Mouse (Mus musculus): ENCODE data around the gene Sirt7. TPM values are rescaled to one million over a fixed set of nuclear protein-coding genes. Genes with fewer than 3 reads are reported as not detected.

Gene Sirt7
- total RNA-seq, 2 experiments from 2014 or later: 37.8 to 43.3 TPM

DNA sequence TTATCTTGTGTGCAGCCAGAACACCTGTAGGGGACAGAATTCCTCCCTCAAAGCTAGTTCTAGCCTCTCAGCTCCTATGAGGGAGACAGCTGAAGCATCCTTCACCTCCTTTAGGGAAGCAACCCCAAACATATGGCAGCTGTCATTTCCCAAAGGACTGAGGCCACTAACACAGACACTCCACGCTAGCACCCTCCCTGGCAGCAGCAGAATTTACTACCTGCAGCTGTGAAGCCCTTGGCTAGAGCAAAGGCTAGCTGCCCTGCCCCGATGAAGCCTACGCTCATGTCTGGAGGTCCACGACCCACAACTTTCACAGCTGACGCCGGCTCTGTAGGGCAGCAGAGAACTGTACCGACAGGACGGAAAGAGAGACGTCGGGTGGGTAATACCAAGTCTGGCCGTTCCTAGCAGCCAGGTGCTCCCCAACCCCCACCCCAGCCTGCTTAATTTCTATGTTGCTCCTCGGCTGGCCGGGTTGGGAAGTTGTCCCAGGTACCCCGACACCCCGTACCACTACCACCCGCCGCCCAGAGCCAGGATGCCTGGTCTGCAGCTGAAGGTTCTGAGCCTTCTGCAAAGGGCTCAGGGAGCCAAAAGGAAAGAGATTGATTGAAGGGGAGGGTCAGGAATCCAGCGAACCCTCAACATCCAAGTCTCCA, 18.0 kb upstream of the Sirt7 start:
- DNase-seq (ENCODE audit: low spot score in 2 of 2): no peak
- intact Hi-C loops (cut with DNase I): no loop called here

DNA sequence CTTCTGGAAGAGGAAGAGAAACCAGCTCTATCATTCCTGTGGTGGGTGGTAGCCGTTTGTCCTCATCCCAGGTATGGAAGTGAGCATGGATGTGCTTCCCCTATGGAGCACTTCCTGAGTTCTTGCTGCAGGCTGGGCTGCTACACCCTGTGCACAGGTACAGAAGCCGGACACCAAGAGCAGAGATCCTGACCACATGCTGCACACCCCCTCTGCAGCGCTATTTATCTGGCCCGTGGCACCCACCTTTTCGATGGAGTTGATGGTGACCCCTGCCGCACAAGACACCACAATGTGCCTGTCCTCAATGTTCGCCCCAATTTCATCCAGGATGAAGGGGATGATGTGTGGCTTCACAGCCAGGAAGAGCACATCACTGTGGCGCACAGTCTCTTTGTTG, 16.8 kb upstream of the Sirt7 start:
- DNase-seq (ENCODE audit: low spot score in 2 of 2): no peak
- intact Hi-C loops (cut with DNase I): no loop called here

- no peak for DNase-seq (ENCODE audit: low spot score in 2 of 2)
- intact Hi-C loops (cut with DNase I): no loop called here
These were observed 16.2 kb upstream of the Sirt7 start for GRCm38 (mm10) chr11:120641255-120641654.

- intact Hi-C loops (cut with DNase I): no loop called here
- no peak for DNase-seq (ENCODE audit: low spot score in 2 of 2)
These were observed 9.8 kb upstream of the Sirt7 start for GRCm38 (mm10) chr11:120634810-120635209.

DNA sequence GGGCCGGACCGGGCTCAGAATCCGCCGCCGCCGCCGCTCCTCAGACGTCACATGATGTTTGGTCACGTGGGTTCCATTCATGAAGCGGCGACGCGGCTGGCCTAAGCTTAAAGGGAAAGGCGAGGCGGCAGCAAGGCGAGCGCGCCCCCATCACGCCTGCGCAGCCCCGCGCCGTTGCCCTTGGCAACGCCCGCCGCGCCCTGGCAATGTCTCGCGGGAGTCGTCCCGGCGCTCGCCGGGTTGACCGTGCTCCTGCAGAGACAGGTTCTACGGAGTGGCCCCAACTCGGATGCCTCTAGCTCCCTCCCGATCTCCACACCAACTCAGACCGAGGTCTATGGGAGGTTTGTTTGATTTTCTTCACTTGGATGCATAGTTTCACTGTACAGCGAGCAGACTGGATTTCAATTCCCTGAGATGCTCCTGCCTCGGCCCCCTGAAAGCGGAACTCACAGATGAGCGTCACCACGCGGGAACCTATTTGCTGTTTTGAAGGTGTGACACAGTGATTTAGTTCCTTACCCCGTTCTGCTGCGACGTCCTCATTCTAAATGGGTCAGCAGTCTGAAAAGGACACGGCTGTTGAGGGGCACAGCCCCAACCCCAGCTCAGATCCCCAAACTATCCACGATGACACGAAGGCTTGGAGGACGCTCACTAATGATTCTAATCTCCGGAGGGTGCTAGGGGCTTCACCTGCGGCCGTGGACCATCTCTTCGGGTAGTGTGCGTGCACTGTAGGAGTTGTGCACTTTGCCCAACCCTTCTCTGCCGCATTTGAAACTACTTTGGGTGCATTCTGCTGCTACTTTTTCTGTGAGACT, 8.7 kb upstream of the Sirt7 start, which contains the start of gene Mafg:
Gene Mafg, minus strand, starts transcription at position 81 of the 824 bp plus-strand sequence.
- peak; percentile 90 to 92 for DNase-seq (ENCODE audit: low spot score in 2 of 2)
- intact Hi-C loops (cut with DNase I): no loop called here

DNA sequence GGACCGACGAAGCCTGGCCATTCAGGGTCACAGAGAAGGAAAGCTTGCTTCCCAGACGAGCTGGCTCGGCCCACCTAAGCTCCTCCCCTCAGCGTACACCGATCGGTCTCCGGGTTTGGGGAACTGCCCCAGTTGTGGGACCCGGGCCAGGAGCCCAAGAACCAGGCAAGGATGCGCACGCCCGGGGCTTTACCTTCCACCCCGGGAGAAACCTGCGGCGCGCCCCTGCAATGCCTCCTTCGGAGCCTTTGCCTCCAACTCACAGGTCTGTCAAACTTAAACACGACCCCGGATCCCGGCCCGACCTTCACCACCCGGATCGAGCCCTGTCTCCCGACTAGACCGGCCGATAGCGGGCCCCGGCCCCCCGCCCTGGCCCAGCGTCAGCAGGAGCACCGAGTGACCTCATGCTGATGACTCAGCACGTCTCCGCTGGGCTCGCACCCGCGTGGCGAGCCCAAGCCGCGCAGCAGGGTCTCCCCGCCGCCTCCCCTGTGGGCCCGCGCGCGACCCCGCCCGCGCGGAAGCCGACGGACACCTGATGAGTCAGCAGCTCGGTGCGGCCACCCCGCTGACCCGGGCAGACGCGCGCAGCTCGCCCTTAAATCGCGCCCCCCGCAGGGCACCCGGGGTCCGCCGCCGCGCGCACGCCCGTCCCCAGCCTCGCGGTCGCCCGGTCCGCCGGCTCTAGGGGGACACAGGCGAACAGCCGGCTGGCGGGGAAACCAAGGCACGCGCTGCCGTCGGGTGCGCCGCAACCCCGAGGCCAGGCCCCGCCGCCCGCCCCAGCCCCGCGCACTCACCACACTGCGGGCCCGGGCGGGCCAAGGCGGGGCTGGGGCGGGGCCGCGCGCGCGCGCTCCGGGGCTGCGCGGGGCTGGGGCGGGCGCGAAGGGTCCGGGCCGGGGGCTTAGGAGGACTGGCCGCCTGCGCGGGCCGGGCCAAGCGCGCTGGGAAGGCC, 7.8 kb upstream of the Sirt7 start:
- intact Hi-C loops (cut with DNase I): no loop called here
- DNase-seq (ENCODE audit: low spot score in 2 of 2): peak; percentile 64 to 69

DNA sequence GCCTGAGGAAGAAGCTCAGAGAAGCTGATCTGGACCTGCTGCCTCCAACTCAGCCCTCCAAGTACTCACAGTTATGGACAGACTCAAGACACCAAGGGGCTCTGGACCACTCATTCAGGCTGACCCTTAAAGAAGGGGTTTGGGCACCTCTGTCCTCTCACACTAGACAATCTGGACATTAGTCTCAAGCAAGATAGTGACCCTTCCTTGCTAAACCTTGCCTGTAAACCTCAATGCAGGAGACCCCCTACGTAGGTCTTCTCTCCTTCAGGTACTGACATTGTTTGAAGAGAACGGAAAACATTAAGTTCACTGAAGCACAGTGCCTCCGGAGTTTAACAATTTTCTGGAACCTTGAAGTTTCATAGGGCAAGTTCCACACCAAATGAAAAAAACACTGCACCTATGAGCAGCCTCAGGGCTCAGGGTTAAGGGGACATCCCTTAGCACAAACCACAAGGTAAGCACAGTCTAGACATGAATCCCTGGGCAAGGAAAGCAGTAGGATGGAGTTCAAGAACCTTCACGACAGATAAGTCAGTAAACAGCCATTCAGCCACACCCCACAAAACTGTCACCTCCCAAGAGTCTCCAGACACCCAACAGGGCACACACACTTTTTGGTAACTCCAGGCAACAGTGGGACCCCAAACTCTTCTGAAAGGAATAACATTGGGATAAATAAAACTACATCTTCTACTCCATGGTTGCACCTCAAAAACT, 6.8 kb upstream of the Sirt7 start:
- no peak for DNase-seq (ENCODE audit: low spot score in 2 of 2)
- intact Hi-C loops (cut with DNase I): no loop called here

DNA sequence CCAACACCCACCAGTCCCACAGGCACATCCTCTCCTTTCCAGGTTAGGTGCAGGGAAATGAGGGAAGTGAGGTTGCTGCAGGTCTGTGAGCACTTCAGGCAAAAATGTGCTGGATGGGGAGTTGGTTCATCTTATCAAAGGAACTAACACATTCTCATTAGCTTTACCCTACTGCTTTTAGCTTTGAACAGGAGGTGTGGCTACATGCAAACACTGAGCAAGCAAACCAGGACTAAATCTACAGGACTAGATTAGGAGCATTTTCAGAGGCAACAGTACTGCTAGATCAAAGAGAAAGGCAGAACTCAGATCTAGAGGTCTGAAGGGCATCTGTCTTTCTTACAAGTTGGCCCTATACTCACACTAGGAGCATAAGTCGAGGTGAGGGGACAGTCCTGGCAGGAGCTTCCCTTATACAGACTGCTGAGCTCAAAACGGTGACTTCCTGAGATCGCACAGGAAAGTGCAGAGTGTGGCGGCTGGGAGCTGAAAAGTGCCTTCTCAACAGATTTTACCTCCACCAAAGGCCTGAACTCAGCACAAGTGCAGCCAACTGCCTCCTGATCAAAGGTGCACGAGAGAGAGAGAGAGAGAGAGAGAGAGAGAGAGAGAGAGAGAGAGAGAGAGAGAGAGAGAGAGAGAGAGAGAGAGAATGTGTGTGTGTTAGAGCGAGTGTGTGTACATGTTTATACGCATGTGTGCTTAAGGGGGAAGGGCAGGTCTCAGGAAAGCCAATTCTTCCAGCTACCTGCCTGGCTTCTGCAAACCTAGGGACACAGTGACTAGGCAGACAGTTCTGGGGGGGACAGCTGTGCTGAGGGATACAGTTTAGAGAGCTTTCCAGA, 6.1 kb upstream of the Sirt7 start:
- intact Hi-C loops (cut with DNase I): no loop called here
- DNase-seq (ENCODE audit: low spot score in 2 of 2): no peak

DNA sequence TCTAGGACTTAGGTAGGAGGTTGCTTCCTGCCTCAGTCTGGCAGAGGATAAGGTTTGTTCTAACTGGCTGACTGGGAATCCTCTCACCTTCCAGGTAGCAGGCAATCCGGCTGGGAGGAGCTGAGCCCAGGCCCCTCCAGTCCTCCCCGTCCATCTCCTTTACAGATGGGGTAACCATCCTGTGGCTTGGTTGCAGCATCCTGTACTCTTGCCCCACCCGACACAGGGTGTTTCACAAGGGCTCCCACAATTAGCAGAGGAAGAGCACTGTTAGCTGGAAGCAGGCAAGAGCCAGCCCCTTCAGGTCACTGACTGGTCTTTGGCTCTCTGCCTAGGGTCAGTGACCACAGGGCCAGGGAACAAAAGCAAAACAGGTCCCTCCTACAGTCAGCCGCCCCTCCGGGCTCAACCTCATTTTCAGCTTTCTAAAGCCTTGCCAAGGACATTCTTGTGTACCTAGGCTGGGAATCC, 5.4 kb upstream of the Sirt7 start:
- intact Hi-C loops (cut with DNase I): no loop called here
- DNase-seq (ENCODE audit: low spot score in 2 of 2): no peak

- no peak for DNase-seq (ENCODE audit: low spot score in 2 of 2)
- intact Hi-C loops (cut with DNase I): no loop called here
These were observed 4.9 kb upstream of the Sirt7 start for GRCm38 (mm10) chr11:120629911-120630310.

DNA sequence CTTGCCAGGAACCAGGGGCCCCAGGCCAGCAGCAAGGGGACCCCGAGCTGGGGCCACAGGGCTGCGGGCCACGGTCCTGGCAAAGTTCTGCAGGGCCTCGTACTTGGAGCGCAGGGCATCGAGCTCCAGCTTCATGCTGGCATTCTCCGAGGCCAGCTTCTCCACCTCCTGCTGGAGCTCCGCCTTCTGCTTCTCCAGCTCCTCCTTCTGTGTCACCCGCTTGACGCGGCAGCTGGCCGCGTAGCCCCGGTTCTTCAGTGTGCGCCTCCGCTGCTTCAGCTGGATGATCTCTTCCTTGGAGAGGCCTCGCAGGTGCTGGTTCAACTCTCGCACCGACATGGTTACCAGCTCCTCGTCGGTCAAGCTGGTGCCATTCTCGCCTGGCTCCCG, 4.3 kb upstream of the Sirt7 start:
- intact Hi-C loops (cut with DNase I): no loop called here
- no peak for DNase-seq (ENCODE audit: low spot score in 2 of 2)

GRCm38 (mm10) chr11:120628601-120629340, 3.7 kb upstream of the Sirt7 start:
- DNase-seq (ENCODE audit: low spot score in 2 of 2): no peak
- intact Hi-C loops (cut with DNase I): no loop called here

DNA sequence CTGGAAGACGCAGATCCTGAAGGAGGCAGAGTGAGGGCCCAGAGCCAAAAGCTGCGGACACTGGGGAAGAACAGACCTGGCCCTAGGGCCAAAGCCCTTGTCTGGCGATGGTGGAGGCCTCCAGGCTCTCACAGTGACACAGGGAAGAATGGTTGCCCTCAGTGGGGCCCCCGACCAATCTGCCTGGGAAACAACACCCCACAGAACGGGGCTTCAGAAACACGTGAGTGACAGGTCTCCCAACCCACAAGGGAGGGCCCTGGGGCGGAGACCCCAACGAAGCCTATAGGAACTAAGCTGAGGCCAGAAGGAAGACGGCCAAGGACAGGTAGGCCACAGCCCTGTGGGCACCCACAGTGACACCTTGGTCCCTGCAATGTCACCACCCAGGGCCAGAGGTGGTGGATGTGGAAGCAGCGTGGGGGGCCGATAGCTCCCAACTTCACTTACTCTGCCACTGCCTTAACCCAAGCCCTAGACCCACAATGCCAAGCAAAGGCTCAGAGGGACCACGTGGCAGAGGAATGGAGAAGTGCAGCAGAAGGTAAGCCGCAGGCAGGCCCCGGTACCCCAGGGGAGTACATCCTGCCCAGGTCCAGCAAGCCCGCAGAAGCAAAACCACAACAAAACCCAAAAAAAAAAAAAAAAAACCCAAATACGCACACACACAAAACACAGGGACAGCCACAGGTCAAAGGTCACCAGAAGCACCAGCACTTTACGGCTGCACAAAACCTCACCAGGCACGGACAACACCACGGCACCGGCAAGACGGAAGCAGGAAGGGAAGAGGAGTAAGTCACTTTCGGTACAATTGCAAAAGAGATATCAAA, 2.6 kb upstream of the Sirt7 start:
- no peak for DNase-seq (ENCODE audit: low spot score in 2 of 2)
- intact Hi-C loops (cut with DNase I): no loop called here

DNA sequence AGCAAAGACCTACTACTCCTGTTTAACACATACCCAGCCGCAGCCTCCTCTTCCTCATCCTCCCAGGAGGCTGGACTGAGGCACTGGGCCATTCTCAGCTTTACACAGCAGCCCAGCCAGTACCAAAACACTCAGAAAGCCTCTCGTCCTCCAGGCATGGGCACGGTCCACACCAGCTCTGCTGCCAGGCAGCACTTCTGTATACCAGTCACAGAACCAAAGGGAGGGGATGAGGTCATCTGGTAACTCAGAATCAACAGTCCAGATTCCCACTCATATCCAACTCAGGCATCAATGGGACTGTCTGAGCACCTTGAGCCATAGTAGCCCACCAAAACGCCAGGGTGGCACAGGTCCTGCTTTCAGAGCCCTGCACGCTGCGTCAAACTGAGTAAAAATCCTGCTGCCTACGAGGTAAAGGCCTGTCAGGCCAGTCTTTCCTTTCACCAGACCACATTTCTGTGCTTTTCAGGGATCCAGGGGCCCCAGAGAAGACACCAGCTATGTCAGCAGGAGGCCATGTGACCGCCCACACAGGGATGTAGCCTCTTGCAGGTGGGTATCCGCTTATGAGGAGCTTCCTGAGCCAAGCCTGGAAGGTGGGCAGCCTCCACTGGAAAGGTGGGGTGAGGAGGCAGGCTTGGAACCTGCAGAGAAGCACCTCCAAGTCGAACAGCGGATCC, 1.9 kb upstream of the Sirt7 start:
- no peak for DNase-seq (ENCODE audit: low spot score in 2 of 2)
- intact Hi-C loops (cut with DNase I): no loop called here

- intact Hi-C loops (cut with DNase I): loop anchor here (2.0 kb wide), 1 partner anchor 88 kb away; the partner anchor contains the start of genes Cenpx and Lrrc45
- peak; percentile 86 to 89 for DNase-seq (ENCODE audit: low spot score in 2 of 2)
These were observed 344 bp downstream of the Sirt7 start for GRCm38 (mm10) chr11:120624680-120625111.

All from left cerebral cortex, postnatal 36 days (tissue).